Mouse (Mus musculus) intestine, embryonic 15.5 days (tissue): ENCODE measurements at regions not wholly inside any gene's neighbourhood (a gene's known extent, or its start where the extent isn't known, plus 50 kb on each side); places are given as distances from the start of the nearest gene placed in this dataset.

Source experiments
- ATAC-seq: fragments of 200-750 bp; cut with Nextera tagmentation; 2 replicates; pipeline ENCODE4 v1.8.0; 2017; ENCODE audit warnings: moderate TSS enrichment, moderate library complexity
- H3K27ac ChIP-seq: fragments of 300-500 bp; sonication (generic); 2 replicates; pipeline ENCODE4 v1.5.1; 2015; ENCODE audit warnings: mild to moderate bottlenecking, inconsistent platforms
- H3K27me3 ChIP-seq: fragments of 300-500 bp; sonication (generic); replicated peaks from 2 replicates; pipeline ENCODE4 v1.6.1; 2015; ENCODE audit warnings: inconsistent platforms
- H3K36me3 ChIP-seq: fragments of 300-500 bp; sonication (generic); 2 replicates; pipeline ENCODE4 v1.6.1; 2015; ENCODE audit warnings: inconsistent platforms
- H3K4me1 ChIP-seq: fragments of 300-500 bp; sonication (generic); replicated peaks from 2 replicates; pipeline ENCODE4 v1.6.1; 2015; ENCODE audit warnings: inconsistent platforms
- H3K4me2 ChIP-seq: fragments of 300-500 bp; sonication (generic); replicated peaks from 2 replicates; pipeline ENCODE4 v1.6.1; 2015; ENCODE audit warnings: mild to moderate bottlenecking, inconsistent platforms
- H3K4me3 ChIP-seq: fragments of 300-500 bp; sonication (generic); replicated peaks from 2 replicates; pipeline ENCODE4 v1.5.1; 2015; ENCODE audit warnings: inconsistent platforms
- H3K9ac ChIP-seq: fragments of 300-500 bp; sonication (generic); 2 replicates; pipeline ENCODE4 v1.6.1; 2015; ENCODE audit warnings: inconsistent platforms
- H3K9me3 ChIP-seq: fragments of 300-500 bp; sonication (generic); 2 replicates; pipeline ENCODE4 v1.6.1; 2016; ENCODE audit warnings: inconsistent platforms
- WGBS: fragments of 180-500 bp; shearing (Covaris S2); methylation state at CpG from one replicate; pipeline ENCODE4 v1.1.7; 2015; 5-methylcytosine and 5-hydroxymethylcytosine counted together

GRCm38 (mm10) chr10:117556851-117557542 lies 72.3 kb upstream of the Cpm start:
- no peak overlapping the region for H3K4me2 ChIP-seq
- no peak overlapping the region for H3K9ac ChIP-seq
- ATAC-seq = no peak
- 64% methylated on average over 14 of the region's 14 CpGs for WGBS
- no peaks in the 10 kb centered on the region for H3K27me3 ChIP-seq
- H3K27ac ChIP-seq = no peak overlapping the region
- H3K4me3 ChIP-seq = no peak overlapping the region
- no peaks in the 10 kb centered on the region for H3K36me3 ChIP-seq
- H3K9me3 ChIP-seq = no peaks in the 10 kb centered on the region
- 0 out of 2 replicates have a peak, but pooled peaks cover 3% of the 10 kb centered on the region for H3K4me1 ChIP-seq

- ATAC-seq = no peak
- WGBS = 30% methylated on average over 15 of the region's 15 CpGs
- no peak overlapping the region for H3K9ac ChIP-seq
These were observed 73.1 kb upstream of the Cpm start for GRCm38 (mm10) chr10:117556027-117556789.

GRCm38 (mm10) chr10:117555542-117555941 lies 73.8 kb upstream of the Cpm start:
- no peak overlapping the region for H3K27ac ChIP-seq
- H3K4me3 ChIP-seq = no peak overlapping the region
- 75% methylated on average over 10 of the region's 10 CpGs for WGBS
- H3K4me1 ChIP-seq = 0 out of 2 replicates have a peak, but pooled peaks cover 3% of the 10 kb centered on the region
- no peak overlapping the region for H3K4me2 ChIP-seq
- H3K27me3 ChIP-seq = no peaks in the 10 kb centered on the region
- no peaks in the 10 kb centered on the region for H3K9me3 ChIP-seq
- H3K36me3 ChIP-seq = no peaks in the 10 kb centered on the region
- ATAC-seq = no peak
- H3K9ac ChIP-seq = no peak overlapping the region

More at GRCm38 (mm10) chr10:117556027-117556789, 73.1 kb upstream of the Cpm start:
- Histone ChIP-seq H3K36me3 (no peaks in the 10 kb centered on the region), H3K4me1 (0 out of 2 replicates have a peak, but pooled peaks cover 3% of the 10 kb centered on the region), H3K27ac (no peak overlapping the region), H3K4me2 (no peak overlapping the region), H3K27me3 (no peaks in the 10 kb centered on the region), H3K4me3 (no peak overlapping the region), H3K9me3 (no peaks in the 10 kb centered on the region)

GRCm38 (mm10) chr10:117555044-117555443 lies 74.3 kb upstream of the Cpm start:
- 77% methylated on average over 8 of the region's 8 CpGs for WGBS
- Histone ChIP-seq H3K4me3 (no peak overlapping the region), H3K27me3 (no peaks in the 10 kb centered on the region), H3K27ac (no peak overlapping the region), H3K4me2 (no peak overlapping the region), H3K36me3 (no peaks in the 10 kb centered on the region), H3K9me3 (no peaks in the 10 kb centered on the region), H3K9ac (no peak overlapping the region), H3K4me1 (0 out of 2 replicates have a peak, but pooled peaks cover 3% of the 10 kb centered on the region)
- ATAC-seq = no peak

- no peak overlapping the region for H3K4me2 ChIP-seq
- no peaks in the 10 kb centered on the region for H3K36me3 ChIP-seq
- H3K9me3 ChIP-seq = no peaks in the 10 kb centered on the region
- no peaks in the 10 kb centered on the region for H3K27me3 ChIP-seq
- no peaks in the 10 kb centered on the region for H3K4me1 ChIP-seq
- peak; percentile 55; the same call in 1 of the 2 replicates for ATAC-seq
- H3K4me3 ChIP-seq = no peak overlapping the region
- no peak overlapping the region for H3K27ac ChIP-seq
- WGBS = 47% methylated on average over 6 of the region's 6 CpGs
- no peak overlapping the region for H3K9ac ChIP-seq
These were observed 74.8 kb upstream of the Cpm start for GRCm38 (mm10) chr10:117554533-117554932.

GRCm38 (mm10) chr10:117553211-117554186 lies 75.8 kb upstream of the Cpm start:
- Histone ChIP-seq H3K27me3 (no peaks in the 10 kb centered on the region), H3K9me3 (no peaks in the 10 kb centered on the region), H3K4me2 (no peak overlapping the region), H3K36me3 (no peaks in the 10 kb centered on the region), H3K4me3 (no peak overlapping the region), H3K9ac (no peak overlapping the region), H3K4me1 (no peaks in the 10 kb centered on the region), H3K27ac (no peak overlapping the region)
- no peak for ATAC-seq
- 71% methylated on average over 15 of the region's 15 CpGs for WGBS

- Histone ChIP-seq H3K36me3 (no peaks in the 10 kb centered on the region), H3K27me3 (no peaks in the 10 kb centered on the region), H3K9me3 (no peaks in the 10 kb centered on the region), H3K4me1 (no peaks in the 10 kb centered on the region), H3K4me3 (no peak overlapping the region), H3K9ac (no peak overlapping the region), H3K27ac (no peak overlapping the region), H3K4me2 (no peak overlapping the region)
- no peak for ATAC-seq
- 83% methylated on average over 9 of the region's 9 CpGs for WGBS
These were observed 77.1 kb upstream of the Cpm start for GRCm38 (mm10) chr10:117552049-117552652.

- H3K27ac ChIP-seq = no peak overlapping the region
- H3K36me3 ChIP-seq = no peaks in the 10 kb centered on the region
- no peak overlapping the region for H3K4me2 ChIP-seq
- no peak for ATAC-seq
- 71% methylated on average over 13 of the region's 13 CpGs for WGBS
- H3K9me3 ChIP-seq = no peaks in the 10 kb centered on the region
- H3K27me3 ChIP-seq = no peaks in the 10 kb centered on the region
- H3K9ac ChIP-seq = no peak overlapping the region
- no peaks in the 10 kb centered on the region for H3K4me1 ChIP-seq
- H3K4me3 ChIP-seq = no peak overlapping the region
These were observed 77.9 kb upstream of the Cpm start for GRCm38 (mm10) chr10:117551234-117552048.

- H3K27me3 ChIP-seq = no peaks in the 10 kb centered on the region
- H3K4me2 ChIP-seq = no peak overlapping the region
- no peak for ATAC-seq
- H3K9ac ChIP-seq = no peak overlapping the region
- H3K27ac ChIP-seq = no peak overlapping the region
- H3K4me1 ChIP-seq = no peaks in the 10 kb centered on the region
- H3K36me3 ChIP-seq = no peaks in the 10 kb centered on the region
- H3K4me3 ChIP-seq = no peak overlapping the region
- 94% methylated on average over 16 of the region's 16 CpGs for WGBS
- H3K9me3 ChIP-seq = no peaks in the 10 kb centered on the region
These were observed 79.3 kb upstream of the Cpm start for GRCm38 (mm10) chr10:117549854-117550605.

GRCm38 (mm10) chr10:117549506-117549830 lies 79.8 kb upstream of the Cpm start:
- H3K36me3 ChIP-seq = no peaks in the 10 kb centered on the region
- no peaks in the 10 kb centered on the region for H3K4me1 ChIP-seq
- 93% methylated on average over 4 of the region's 4 CpGs for WGBS
- ATAC-seq = no peak
- no peaks in the 10 kb centered on the region for H3K27me3 ChIP-seq
- H3K9me3 ChIP-seq = no peaks in the 10 kb centered on the region
- H3K27ac ChIP-seq = no peak overlapping the region
- H3K4me3 ChIP-seq = no peak overlapping the region
- no peak overlapping the region for H3K9ac ChIP-seq
- no peak overlapping the region for H3K4me2 ChIP-seq
